Mouse (Mus musculus) inflammation-experienced regulatory T-cells, adult 6 months (primary cell): ENCODE measurements around the gene Gm17571. TPM values are rescaled to one million over a fixed set of nuclear protein-coding genes. Genes with fewer than 3 reads are reported as not detected.

ENCODE experiments used
- ATAC-seq: one replicate; pipeline ENCODE4 v1.8.0; 2017
- polyA plus RNA-seq, 3 experiments: library from polyadenylated mRNA; unstranded; fragments of 100-300 nt; shearing (Covaris generic); gene quantifications; one replicate each; pipeline ENCODE4 v1.2.1; 2017

Gm17571 gene
- not detected for polyA plus RNA-seq

DNA sequence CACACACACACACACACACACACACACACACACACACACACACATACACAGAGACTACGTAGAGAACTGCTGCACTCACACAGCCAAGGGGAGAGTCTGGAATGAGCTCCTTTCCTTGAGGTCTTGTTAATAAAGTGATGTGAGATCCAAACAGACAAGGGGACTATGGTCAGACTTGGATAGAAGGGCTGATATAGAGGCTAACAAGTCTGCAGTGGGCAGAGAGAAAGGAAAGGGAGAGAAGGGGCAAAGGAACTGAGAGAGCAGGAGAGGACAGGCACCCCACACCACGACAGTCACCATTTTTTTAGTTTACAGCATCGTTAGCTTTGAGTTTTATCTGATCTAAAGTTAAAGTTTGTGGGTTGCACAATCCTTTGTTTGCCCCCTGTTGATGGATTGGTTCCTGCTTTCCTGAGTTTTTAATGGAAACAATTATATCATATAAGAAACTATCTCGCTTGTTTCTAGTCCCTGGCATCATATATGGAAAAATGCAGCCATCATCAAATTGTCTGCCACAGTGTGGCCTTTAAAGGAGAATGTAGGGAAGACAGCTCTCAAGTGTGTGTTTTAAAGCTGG lies at the start of gene Gm17571:
Gene Gm17571 (minus strand): TSS at position 51 of the 583 bp plus-strand sequence.
- ATAC-seq = no peak

DNA sequence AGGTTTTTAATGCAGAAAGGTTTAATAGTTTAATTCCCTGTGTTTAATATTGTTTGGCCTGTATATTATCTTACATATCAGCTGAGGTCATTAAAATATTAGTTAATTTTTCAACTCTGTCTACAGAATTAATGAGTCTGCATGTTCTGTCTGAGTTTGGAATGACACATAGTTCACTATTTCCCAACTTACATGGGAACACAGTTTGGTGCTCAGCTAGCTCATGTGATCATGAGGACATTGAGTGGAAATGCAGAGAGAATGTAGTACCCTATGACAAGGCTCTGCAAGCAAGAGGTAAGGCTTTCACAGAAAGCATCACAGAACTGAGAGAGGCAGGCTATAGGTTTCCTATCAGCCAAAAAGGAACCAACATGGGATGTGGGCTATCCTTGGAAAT lies 49.0 kb upstream of the Gm17571 start:
- no peak for ATAC-seq

DNA sequence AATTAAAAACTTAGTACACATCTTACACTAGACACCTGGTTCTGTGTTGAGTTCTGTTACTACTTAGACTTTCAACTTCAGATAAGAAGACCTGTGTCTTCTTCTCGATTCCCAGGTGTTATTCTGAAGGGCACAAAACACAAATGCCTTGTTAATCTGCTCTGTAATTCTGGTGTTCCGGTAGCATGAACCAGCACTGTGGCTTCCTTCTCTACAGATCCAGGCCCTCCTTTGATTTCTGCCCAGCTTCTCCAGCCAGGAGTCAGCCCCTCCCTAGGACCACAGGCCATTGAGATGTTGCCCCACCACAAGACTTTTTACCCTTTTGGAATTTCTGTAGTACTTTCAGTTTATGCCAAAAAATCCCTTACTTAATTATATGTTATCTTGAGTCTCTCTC lies 47.2 kb upstream of the Gm17571 start:
- no peak for ATAC-seq

DNA sequence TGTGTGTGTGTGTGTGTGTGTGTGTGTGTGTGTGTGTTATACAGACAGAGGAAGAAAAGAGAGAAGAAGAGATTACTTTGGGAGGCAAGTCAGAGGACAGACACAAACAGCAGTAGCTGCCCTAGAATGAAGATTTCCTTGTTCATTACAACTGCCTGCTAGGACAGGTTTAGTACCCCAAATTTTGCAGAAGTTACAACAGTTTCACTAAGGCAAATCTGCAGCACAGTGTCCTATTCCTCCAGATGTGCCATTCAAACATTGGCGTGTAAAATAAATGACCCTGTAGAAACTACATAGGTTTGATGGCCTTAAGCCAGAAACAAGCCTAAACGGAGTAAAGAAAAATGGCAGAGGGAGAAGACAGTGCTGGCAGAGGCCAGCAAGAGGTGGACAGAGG lies 46.3 kb upstream of the Gm17571 start:
- no peak for ATAC-seq

DNA sequence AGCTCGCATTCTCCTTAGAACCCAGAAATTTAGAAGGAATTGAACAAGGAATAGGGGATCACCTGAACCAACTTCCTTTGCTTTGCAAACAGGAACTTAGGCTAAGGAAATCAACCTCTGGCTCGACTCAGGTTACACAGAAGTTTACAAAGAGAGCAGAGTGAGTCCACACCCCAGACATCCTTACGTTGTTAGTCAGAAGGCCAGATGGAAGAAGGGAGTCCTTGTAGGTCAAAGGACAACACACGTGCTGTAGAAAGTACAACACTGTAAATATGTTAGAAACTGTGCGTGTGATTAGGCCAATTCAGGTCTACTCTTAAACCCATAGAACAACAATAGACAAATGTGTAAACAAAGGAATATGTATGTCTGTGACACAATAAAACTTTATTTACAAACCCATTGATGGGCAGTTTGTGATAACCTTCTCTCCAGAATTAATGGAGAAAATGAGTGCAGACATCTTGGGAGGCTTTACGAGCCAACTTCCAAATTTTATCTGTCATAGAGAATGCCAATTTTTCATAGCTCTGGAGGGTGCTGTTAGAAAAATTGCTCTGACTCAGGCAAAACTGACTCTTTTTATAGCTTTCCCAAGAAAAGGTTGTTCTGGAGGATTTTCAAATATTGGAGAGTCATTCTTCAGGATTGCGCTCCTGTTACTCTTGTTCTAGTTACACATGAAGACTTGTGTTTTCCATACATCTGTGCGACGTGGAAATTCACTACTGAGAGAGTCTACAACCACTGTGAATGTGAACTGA lies 45.5 kb upstream of the Gm17571 start:
- ATAC-seq = no peak

DNA sequence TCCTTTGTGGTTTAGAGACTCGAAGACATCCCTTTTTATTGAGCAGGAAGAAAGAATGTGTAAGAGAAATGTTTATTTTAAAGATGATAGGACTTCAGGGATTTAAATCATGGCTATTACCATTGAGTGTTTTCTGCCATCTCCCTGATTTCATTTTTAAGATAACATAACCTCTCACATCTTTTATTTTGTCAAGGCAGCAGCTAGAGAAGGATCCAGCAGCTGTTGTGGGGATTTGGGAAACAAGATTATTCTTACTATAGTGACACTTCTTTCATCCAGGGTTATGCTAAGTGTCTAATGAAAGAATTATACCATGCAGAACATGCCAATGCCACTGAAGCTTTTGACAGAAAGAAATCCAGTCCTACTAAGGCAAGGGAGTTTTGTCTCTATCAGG lies 44.6 kb upstream of the Gm17571 start:
- ATAC-seq = no peak

DNA sequence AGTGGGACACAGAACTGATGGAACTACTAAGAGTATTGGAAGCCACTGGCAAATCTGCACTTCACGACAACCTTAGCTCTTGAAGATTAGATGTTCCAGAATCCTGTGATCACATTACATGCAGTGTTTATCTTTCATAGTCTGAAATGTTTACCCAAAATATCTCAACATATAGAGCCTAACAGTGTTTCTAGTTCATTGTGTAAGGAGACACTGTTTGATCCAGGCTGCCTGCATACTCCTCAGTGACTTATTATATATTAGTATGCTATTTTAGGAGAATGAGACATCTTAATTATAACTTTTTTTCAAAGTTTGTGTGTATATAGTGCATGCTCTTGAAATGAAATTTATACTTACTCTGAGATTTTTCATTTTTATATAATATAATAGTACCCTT lies 39.4 kb upstream of the Gm17571 start:
- no peak for ATAC-seq

DNA sequence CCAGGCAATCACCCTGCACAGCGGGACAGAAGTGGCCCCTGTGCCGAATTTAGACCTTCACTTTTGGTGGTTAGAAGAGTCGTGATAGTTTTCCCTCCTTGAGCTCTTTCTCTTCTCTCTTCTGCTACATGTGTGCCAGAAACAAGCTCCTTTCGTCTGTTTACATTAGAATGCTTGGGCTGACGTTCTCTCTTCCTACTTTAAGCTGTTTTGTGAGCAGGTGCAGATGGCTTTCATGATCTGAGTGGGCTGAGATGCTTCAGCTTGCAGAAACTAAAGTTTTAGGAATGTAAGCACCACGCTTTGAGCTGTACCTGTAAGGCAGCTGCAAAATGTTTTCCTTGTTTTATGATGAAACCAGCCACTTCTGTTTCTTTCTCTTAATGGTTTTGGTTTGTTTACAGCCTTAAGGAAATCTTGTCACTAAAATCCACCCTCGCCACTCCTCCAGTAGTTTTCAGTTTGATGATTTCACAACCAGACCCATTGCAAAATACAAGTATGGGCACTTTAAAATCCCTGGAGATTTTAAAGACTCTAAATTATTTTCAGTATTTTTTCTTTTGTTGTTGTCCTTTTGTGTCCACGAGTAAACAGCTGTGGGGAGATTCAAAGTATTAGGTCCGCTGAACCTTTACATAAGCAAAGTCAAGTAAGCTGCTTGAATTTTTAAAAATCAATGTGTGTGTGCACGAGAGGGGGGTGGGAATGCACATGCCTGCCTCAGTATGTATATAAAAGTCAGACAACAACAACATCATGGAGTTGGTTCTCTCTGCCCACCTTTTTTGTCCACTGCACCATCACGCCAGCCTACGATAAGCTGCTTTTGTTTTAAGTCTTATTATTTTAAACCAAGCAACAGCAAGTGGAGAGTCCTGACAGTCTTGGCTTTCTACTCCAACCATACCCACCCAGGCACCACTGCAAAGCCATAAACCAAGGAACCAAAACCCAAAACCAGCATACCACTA lies 38.0 kb upstream of the Gm17571 start:
- ATAC-seq = no peak

DNA sequence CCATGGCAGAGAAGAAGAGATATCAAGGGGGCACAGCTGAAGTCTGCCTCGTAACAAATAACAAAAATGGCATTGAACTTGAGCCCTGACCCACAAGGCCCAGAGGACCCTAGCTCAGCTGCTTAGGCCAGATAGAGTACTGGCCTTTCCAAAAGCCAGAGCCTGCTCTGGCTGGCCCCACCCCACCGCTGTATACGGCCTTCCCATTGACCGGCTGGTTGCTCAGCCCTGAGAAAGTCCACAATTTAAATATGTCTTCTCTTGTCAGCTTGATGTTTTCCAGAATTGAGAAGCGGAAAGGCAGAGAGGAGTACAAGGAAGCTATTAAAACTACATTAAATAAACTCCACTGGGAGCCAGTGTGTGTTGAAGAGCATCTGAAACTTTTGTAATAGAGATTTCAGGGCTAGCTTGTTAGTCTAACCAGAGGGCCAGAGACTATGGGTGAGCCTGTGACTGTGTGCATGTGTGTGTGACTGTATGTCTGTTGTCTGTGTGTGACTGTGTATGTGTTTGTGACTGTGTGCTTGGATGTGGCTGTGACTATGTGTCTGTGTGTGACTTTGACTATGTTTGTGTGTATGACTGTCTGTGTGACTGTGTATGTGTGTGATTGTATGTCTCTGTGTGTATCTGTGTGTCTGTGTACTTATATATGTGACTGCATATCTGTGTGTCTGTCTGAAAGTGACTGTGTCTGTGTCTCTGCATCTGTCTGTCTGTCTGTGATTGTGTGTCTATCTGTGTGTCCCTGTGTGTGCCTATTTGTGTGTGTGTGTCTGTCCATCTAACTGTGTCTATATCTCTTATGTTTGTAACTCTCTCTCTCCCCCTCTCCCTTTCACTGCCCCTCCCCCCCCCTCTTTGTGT lies 36.9 kb upstream of the Gm17571 start:
- ATAC-seq = no peak

DNA sequence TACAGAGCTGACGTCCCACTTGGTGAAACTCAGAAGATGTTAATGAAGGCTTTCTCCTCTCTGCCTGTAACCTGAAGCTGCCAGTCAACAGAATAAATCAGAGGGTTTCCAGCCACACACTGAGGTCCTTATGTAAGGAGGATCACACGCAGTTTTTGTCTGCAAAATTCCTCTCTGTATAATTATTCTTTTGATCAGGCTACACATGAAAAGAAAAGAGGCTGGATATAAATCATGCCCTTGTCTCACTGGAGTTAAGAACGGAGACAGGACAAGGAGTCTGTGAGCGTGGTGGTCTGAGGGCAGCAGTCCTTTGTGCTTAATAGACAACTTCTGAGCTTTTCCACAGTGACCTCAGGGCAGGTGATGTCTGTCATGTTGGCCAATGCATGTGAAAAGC lies 32.7 kb upstream of the Gm17571 start:
- no peak for ATAC-seq

DNA sequence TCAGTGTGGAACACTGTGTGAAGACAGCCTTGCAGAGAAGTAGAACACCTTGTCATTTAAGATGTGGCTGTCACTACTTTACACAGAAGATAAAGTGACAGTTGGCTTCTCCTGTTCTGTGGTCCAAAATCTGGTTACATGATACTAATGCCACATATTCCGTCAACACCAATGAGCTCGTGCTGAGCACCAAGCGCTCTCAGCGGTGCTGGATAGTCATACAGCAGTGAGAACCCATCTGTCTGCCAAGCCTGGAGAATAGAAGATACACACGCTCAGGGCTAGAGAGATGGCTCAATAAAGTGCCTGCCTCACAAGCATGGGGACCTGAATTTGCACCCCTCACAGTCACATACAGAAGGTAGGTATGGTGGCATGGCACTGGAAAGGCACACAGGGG lies 28.4 kb upstream of the Gm17571 start:
- ATAC-seq = no peak

DNA sequence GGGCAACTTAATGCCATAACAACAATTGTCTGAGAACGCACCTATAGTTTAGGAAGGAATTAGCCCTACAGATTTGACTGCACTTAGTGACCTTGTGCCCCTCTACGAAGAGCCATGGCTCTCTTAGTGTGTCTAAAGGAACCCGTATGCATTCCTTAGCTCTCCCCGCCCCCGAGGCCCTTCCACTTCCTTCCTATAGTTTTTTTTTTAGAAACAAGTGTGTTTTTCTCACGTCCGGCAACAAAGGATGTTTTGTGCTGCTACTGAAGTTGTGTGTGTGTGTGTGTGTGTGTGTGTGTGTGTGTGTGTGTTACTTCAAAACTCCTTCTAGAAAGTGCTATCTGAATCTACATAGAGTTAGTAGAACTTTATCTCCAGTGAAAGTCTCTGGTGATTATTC lies 23.5 kb upstream of the Gm17571 start:
- ATAC-seq = peak; percentile 25

DNA sequence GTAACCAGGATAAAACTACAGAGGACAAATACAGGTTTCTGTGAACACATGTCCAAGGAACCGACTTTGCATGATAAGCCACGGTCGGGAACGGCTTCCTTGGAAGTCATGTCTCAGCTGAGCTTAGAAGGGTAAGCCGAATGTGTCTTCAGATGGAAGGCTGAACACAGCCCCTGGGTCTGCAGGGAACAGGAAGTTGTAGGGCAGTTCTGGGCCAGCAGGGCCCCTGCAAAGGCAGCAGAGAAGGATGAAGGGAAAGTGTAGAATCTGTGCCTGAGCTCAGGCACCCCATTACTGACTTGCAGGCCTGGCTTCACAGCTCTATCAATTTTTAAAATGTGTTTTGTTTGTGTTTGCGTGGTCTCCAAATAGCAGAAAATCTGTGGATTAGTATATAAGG lies 22.2 kb upstream of the Gm17571 start:
- ATAC-seq = peak; percentile 18

DNA sequence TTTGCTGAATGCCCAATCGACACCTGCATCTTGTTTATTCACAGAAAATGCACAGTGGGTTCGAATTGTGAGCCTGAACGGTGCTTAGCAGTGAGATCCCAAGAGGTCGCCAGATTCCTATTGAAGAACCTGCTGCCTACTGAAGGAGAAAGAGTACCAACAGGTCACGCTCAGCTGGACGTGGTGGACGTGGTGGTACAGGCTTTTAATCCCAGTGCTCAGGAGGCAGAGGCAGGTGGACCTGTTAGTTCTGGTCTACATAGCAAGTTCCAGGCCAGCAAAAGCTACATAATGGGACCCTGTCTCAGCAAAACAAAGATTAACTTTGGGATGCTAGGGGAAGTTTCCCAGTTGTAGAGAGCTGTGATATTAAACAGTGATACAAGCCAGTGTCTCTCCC lies 21.2 kb upstream of the Gm17571 start:
- ATAC-seq = no peak

DNA sequence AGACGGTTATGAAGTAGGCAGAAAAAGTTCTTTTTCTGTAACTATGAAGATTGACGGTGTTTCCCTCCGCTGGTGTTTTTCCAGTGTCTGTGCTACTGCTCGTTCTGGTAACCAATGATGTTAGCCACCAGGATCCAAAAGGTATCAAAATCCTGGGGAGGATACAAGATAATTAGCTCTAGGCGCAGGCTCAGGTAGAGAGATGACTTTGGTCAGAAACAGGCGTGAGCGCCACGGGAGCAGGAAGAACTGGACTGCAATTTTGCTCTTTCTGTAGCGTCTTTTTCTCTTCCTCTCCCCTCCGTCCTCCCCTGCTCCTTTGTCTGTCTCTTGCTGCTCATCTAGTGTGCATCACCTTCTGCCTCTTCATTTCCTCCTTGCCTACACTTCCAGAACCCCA lies 20.3 kb upstream of the Gm17571 start:
- ATAC-seq = peak; percentile 42

DNA sequence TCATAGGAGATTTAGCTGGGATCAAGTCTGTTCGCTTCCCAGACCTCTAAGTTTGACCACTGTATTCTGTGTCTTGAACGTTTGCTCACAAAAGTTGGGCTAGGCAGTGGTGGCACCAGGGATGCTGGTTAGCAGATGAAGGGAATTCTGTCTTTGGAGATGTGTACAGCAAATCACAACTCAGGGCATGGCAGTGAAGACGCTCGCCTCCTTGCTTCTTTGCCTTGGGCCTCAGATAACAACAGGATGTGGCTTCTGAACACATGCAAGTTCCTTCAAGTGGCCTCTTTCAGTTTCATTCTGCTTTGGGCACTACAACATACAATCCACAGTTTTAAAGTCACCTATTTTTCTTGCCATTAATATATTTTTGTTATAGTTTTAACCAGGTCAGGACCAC lies 19.8 kb upstream of the Gm17571 start:
- ATAC-seq = peak; percentile 92

DNA sequence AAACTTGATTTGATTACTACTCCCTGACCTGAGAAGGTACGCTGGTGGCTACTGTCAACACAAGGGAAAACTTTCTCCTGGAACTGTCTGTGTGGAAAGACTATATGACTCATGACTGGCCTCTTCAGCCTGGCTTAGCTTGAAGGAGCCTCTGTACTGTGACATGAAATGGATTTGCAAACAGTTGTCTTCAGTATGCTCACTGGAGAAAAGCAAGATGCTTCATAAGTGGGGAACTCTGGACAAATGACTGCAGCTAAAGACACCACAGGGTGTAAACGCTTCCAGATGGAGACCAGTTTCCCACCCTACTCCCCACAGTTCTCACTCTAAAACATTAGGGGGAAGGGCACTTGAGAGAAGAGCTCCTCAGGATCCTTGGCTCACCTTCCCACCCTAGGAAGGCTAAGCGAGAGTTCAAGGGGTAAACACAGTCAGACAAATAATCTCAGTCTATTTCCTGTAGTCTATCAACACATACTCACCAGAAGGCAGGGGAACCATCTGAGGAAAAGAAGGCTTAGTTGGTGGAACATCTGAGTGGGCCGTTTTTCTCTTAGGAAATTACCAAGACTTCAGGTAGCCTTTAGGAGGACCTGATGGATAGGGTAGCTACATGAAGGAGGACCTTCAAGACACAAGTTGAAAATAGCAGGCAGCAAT lies 18.9 kb upstream of the Gm17571 start:
- ATAC-seq = peak; percentile 25

DNA sequence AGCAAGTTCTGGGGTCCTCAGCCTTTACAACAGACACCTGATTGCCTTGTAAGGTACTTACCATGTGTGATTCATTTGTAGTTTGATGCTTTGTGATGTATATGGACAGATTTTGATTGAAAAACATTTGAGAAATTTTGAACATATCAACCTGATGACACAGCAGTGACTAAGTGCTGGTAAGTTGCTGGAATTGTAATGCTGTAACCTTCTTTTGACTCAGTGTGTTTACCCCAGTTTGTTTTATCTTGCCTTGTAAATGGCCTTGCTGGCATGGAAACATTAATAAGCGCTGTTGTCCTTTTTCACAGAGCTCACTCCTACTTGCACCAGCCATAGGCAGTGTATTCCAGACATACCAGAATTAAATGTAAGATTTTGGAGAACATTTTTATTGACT lies 14.4 kb upstream of the Gm17571 start:
- ATAC-seq = no peak

DNA sequence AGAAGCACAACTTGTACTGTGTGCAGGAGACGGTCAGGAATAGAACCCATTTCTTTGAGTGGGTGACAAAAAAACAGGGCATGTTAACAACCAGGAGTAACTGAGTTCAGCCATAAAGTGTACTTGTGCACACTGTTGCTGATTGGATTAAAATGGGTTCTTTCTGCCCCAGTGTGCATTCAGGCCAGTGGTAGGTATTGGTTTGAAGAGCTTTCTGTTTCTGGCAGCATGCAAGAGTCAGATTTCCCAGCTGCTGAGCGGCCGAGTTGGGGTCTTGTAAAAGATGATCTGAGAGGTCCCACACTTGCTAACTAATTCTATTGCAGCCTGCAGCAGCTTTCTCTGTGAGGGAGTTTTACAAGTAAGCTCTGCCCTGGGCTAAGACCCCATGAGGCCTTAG lies 13.5 kb upstream of the Gm17571 start:
- ATAC-seq = no peak

DNA sequence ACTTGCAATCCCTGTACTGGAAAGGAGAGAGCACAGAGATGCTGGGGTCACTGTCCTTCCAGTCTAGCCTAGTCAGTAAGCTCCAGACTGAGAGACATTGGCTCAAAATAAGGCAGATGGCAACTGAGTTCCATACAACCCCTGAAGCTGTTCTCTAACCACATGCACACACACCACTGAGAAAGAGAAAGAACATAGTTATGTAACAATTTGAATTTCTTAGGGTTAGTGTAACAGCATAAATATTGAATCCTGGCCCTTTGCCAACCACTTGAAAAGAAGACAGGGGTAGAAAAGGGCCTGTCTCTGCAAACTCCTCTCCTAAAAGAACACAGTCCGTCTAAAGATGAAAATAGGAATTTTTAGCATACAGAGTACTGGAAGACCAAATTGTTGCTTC lies 12.8 kb upstream of the Gm17571 start:
- ATAC-seq = no peak

DNA sequence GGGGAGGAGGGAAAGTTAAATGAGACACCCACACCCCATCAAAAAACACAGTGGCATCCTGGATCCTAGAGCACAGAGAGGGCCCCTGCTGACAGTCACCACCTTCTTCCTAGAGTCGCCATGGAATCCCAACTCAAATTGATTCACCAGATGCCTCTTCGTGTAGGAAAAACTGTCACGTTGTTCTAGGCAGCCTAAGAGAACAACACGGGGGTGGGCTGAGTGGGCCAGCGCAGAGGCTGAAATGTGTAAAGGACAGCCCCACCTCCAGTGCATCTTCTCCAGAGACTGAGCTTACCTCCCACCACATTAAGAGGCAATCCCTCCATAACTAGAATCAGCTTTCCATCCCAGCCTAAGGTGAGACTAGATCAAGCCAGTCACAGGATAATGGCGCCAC lies 11.2 kb upstream of the Gm17571 start:
- ATAC-seq = no peak

DNA sequence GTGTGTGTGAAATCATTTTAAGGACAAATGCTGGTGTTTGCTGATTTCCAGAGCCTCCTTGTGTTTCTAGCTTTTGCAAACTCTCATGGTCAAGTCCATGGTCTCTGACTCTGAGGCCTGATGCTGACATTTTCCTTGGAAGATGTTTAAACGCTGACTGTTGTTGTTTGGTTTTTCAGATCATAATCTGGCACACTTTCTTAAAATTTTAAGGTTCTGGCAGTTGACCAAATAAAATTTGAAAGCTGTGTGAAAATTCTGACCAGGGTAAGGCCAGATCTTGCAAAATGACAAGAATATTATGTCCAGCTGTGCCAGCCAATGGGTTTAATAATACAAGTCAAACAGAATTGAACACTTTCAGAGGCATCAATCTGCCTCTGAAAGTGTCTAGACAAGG lies 8.7 kb upstream of the Gm17571 start:
- ATAC-seq = no peak
